Mouse (Mus musculus) intestine, embryonic 15.5 days (tissue): ENCODE data around the gene Rbm48. TPM values are rescaled to one million over a fixed set of nuclear protein-coding genes. Genes with fewer than 3 reads are reported as not detected.
"Not testable (repeated sequence)": the region's sequence is repeated elsewhere in the genome, so short reads cannot be mapped to it uniquely, and the experiment has no call there.

Experiments used
- ATAC-seq: fragments of 200-750 bp; cut with Nextera tagmentation; 2 replicates; pipeline ENCODE4 v1.8.0; 2017; ENCODE audit warnings: moderate TSS enrichment, moderate library complexity
- H3K27ac ChIP-seq: fragments of 300-500 bp; sonication (generic); 2 replicates; pipeline ENCODE4 v1.5.1; 2015; ENCODE audit warnings: mild to moderate bottlenecking, inconsistent platforms
- H3K27me3 ChIP-seq: fragments of 300-500 bp; sonication (generic); replicated peaks from 2 replicates; pipeline ENCODE4 v1.6.1; 2015; ENCODE audit warnings: inconsistent platforms
- H3K36me3 ChIP-seq: fragments of 300-500 bp; sonication (generic); 2 replicates; pipeline ENCODE4 v1.6.1; 2015; ENCODE audit warnings: inconsistent platforms
- H3K4me1 ChIP-seq: fragments of 300-500 bp; sonication (generic); replicated peaks from 2 replicates; pipeline ENCODE4 v1.6.1; 2015; ENCODE audit warnings: inconsistent platforms
- H3K4me2 ChIP-seq: fragments of 300-500 bp; sonication (generic); replicated peaks from 2 replicates; pipeline ENCODE4 v1.6.1; 2015; ENCODE audit warnings: mild to moderate bottlenecking, inconsistent platforms
- H3K4me3 ChIP-seq: fragments of 300-500 bp; sonication (generic); replicated peaks from 2 replicates; pipeline ENCODE4 v1.5.1; 2015; ENCODE audit warnings: inconsistent platforms
- H3K9ac ChIP-seq: fragments of 300-500 bp; sonication (generic); 2 replicates; pipeline ENCODE4 v1.6.1; 2015; ENCODE audit warnings: inconsistent platforms
- H3K9me3 ChIP-seq: fragments of 300-500 bp; sonication (generic); 2 replicates; pipeline ENCODE4 v1.6.1; 2016; ENCODE audit warnings: inconsistent platforms
- WGBS: fragments of 180-500 bp; shearing (Covaris S2); methylation state at CpG from one replicate; pipeline ENCODE4 v1.1.7; 2015; 5-methylcytosine and 5-hydroxymethylcytosine counted together
- polyA plus RNA-seq: library from polyadenylated mRNA; unstranded; fragments of >200 nt; fragmentation: Nextera tagmentation; extraction: Ambion mirVana; gene quantifications from 2 replicates; pipeline ENCODE4 v1.2.1, GENCODE M21; 2015

The Rbm48 gene
- 9.3 and 10.8 TPM in 2 replicates for polyA plus RNA-seq

DNA sequence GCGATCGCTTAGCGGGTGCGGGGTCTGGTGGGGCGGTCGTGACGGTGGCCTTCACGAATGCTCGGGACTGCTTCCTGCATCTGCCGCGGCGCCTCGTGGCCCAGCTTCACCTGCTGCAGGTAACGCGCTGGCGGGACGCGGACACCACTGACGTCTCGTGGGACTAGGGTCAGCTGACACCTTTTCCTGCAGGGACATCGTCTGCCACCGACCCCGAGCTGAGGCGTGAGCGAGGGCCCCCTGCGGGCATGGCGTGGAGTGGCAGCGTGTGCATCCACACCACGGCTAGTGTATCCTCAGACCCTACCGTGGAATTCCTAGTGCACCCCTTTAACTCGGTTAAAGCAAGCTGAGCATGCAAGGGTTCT, at the start of gene Rbm48:
Rbm48 (minus strand) TSS at position 187 of the 368 bp plus-strand sequence.
- peak; percentile 88 for ATAC-seq
- Histone ChIP-seq H3K27ac (peak within 1 kb of the TSS; percentile 72), H3K9me3 (no peaks in the 10 kb centered on the region), H3K36me3 (peaks cover 2% of the 10 kb centered on the region; the same call in 1 of the 2 replicates), H3K9ac (peak within 1 kb of the TSS; percentile 62), H3K4me1 (peaks cover 10% of the 10 kb centered on the region; the same call in 1 of the 2 replicates), H3K4me2 (peak within 1 kb of the TSS; percentile 71), H3K27me3 (no peaks in the 10 kb centered on the region), H3K4me3 (peak within 1 kb of the TSS; percentile 73)
- WGBS, result under 1% methylated on average over 31 of the region's 31 CpGs

DNA sequence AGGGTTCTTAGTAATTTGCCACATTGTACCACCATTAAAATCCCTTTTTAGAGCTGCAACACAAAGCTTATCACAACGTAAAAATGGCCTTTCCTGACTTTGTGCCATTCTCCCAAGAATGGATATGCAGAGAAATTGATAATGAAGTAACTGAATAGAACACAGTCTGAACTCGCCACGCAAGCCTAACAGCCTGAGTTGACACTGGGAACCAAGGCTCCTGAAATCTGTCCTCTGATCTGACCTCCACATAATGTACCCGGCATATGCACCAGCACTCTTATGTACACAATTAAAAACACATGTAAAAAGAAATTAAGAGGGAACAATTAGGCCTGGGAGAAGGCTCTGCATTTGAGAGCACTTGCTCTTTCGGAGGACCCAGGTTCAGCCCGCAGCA, 48.9 kb upstream of the Rbm48 start:
- Histone ChIP-seq H3K27ac (no peak overlapping the region), H3K9ac (no peak overlapping the region), H3K4me2 (peak overlapping the region; percentile 17), H3K27me3 (no peaks in the 10 kb centered on the region), H3K9me3 (no peaks in the 10 kb centered on the region), H3K4me3 (no peak overlapping the region), H3K36me3 (peaks cover 17% of the 10 kb centered on the region), H3K4me1 (no peaks in the 10 kb centered on the region; the same call in 1 of the 2 replicates)
- 89% methylated on average over 6 of the region's 6 CpGs for WGBS
- no peak for ATAC-seq

DNA sequence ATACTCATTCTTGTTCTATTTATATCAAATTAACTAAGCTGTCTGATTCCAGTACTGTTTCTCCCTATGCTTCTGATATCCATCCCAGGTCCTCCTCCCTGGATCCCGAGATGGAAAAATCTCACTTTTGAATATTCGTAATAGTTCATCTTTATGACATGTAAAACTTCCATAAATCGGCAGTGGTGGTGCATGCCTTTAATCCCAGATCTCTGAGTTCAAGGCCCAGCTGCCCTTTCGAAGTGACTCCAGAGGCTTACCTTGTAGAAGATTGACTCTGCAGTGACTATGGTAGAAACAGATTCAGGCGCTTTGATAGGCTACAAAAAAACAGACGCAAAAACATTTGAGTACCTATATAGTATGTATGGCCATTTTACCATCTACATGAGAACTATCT, 48.2 kb upstream of the Rbm48 start:
- Histone ChIP-seq H3K9me3 (no peaks in the 10 kb centered on the region), H3K27me3 (no peaks in the 10 kb centered on the region), H3K36me3 (peaks cover 17% of the 10 kb centered on the region), H3K4me2 (no peak overlapping the region), H3K9ac (no peak overlapping the region), H3K4me3 (no peak overlapping the region), H3K27ac (no peak overlapping the region), H3K4me1 (no peaks in the 10 kb centered on the region; the same call in 1 of the 2 replicates)
- WGBS, result 91% methylated on average over 6 of the region's 6 CpGs
- ATAC-seq, result no peak

DNA sequence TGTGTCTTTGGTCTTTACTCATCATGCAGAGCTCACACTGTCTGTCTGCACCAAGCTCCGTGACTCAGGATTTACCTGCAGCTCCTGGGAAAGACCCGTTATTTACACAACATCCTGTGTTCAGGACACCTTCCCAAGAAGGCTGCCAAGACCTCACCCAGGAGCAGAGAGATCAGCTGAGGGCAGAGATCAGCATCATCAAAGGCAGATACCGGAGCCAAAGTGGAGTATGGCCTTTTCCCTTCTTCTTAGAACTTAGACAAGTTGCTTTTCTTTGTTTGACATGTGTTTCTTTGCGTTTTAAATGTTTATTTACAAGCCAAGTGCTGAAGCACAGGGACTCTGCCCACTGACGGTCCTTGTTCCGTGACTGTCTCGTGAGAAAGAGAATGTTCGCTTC, 38.9 kb upstream of the Rbm48 start:
- Histone ChIP-seq H3K4me2 (no peak overlapping the region), H3K4me1 (no peaks in the 10 kb centered on the region), H3K27ac (no peak overlapping the region), H3K9ac (no peak overlapping the region), H3K4me3 (no peak overlapping the region), H3K36me3 (no peaks in the 10 kb centered on the region), H3K9me3 (no peaks in the 10 kb centered on the region), H3K27me3 (no peaks in the 10 kb centered on the region)
- no peak for ATAC-seq
- 78% methylated on average over 8 of the region's 8 CpGs for WGBS

DNA sequence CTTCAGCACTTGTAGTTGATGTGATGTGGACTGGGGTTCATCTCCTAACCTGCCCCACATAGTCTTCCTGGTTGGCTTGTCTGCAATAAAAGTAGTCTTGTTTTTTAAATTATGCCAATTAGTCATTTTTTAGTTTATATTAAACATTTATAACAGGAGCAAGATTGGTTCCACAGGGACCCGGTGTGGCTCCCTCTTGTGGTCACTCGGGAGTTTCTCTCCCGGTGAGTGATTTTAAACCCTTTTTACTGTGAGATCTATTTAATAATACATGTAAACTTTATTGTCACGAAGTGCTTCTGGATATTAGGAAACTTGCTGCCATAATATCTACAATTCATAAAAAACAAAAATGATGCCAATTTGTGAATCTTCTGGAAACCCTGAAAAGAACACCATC, 37.6 kb upstream of the Rbm48 start:
- H3K27ac ChIP-seq, result no peak overlapping the region
- no peak overlapping the region for H3K4me2 ChIP-seq
- H3K9me3 ChIP-seq, result no peaks in the 10 kb centered on the region
- H3K4me3 ChIP-seq, result no peak overlapping the region
- no peaks in the 10 kb centered on the region for H3K27me3 ChIP-seq
- no peak overlapping the region for H3K9ac ChIP-seq
- WGBS, result 76% methylated on average over 4 of the region's 4 CpGs
- ATAC-seq, result no peak
- H3K36me3 ChIP-seq, result no peaks in the 10 kb centered on the region
- H3K4me1 ChIP-seq, result no peaks in the 10 kb centered on the region

DNA sequence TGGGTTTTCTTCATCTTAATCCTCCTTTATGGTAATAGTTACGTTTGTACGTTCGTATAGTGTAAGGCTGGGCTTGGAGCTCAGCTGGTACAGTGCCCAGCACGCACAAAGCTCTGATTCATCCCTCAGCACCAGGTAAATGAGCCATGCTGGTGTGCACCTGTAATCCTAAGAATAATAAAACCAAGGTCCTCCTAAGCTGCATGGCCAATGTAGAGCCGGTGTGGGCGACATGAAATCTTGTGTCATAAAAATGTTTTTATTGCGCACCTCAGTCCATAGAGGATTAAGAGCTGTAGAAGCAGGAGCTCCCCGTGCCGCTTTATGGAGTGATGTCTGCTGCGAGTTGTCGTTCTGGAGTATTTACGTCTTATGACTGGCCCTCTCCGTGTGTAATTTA, 36.9 kb upstream of the Rbm48 start:
- Histone ChIP-seq H3K9ac (no peak overlapping the region), H3K4me1 (no peaks in the 10 kb centered on the region), H3K27me3 (no peaks in the 10 kb centered on the region), H3K9me3 (no peaks in the 10 kb centered on the region), H3K27ac (no peak overlapping the region), H3K4me3 (no peak overlapping the region), H3K36me3 (no peaks in the 10 kb centered on the region), H3K4me2 (no peak overlapping the region)
- WGBS, result 79% methylated on average over 13 of the region's 13 CpGs
- peak; percentile 65 for ATAC-seq

DNA sequence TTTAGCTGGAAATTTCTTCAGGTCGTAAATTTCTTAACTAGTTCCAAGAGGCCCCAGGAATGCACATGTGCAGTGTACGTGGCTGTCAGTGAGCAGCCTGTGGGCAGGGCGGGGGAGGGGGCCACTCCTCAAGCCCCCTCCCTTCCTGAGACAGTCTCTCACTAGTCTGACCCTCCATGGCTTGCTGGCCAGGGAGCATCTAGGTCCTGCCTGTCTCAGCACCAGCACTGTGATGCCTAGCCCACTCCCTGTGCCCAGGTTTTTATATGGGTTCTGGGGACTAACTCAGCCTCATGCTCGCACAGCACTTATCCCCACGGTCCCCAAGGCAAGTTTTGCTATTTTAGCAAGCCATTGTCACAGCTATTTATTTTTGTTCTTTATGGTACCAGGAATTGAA, 35.9 kb upstream of the Rbm48 start:
- Histone ChIP-seq H3K4me2 (no peak overlapping the region), H3K27ac (no peak overlapping the region), H3K4me3 (no peak overlapping the region), H3K9ac (no peak overlapping the region), H3K27me3 (no peaks in the 10 kb centered on the region), H3K4me1 (no peaks in the 10 kb centered on the region), H3K9me3 (no peaks in the 10 kb centered on the region), H3K36me3 (no peaks in the 10 kb centered on the region)
- no peak for ATAC-seq
- WGBS, result 79% methylated on average over 5 of the region's 5 CpGs

DNA sequence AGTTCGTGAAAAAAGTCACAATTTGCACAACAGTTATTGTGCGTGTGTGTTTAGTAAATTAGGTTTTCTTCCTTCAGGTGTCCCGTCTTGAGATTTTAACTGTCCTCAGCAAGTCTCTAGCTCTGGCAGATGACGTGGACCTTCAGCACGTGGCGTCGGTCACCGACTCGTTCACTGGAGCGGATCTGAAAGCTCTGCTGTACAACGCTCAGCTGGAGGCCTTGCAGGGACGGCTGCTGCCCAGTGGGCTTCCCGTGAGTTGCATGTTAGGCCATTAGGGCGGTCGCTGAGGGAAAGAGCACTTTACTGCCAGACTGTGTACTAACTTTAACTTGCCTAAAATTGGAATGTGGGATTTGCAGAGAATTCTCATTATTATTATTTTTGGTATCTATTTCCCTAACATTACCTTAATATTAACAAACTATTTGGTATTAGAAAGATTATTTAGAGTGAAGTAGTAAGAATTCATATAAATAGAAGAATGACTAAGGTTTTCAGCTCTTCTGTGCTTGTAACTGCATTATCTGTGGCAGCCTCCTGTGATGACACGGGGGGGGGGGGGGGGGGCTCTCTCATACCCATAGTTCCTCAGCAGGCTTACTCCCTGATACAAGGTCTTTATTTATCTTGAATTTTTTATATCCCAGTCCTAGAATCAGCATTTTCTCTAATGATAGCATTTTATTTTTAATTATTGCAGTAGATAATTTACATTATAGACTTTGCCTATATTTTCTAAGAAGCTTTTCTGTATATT, 35.3 kb upstream of the Rbm48 start:
- H3K36me3 ChIP-seq, result no peaks in the 10 kb centered on the region
- H3K4me1 ChIP-seq, result no peaks in the 10 kb centered on the region
- H3K4me3 ChIP-seq, result no peak overlapping the region
- ATAC-seq, result no peak
- H3K4me2 ChIP-seq, result no peak overlapping the region
- WGBS, result 83% methylated on average over 16 of the region's 16 CpGs
- no peaks in the 10 kb centered on the region for H3K27me3 ChIP-seq
- H3K9me3 ChIP-seq, result no peaks in the 10 kb centered on the region
- no peak overlapping the region for H3K27ac ChIP-seq
- no peak overlapping the region for H3K9ac ChIP-seq

DNA sequence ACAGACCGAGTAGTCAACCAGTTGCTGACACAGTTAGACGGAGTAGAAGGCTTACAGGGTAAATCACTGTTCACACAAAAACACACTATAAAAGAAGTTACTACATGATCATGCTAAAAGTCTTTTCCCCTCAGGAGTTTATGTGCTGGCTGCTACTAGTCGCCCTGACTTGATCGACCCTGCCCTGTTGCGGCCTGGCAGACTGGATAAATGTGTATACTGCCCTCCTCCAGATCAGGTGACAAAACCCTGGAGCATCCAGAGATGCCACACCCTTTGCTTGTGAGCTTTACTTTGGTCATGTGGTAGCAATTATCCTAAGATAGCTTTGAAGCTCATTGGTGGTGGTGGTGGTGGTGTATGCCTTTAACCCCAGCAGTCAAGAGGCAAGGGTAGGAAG, 33.7 kb upstream of the Rbm48 start:
- Histone ChIP-seq H3K4me3 (no peak overlapping the region), H3K4me2 (no peak overlapping the region), H3K27ac (no peak overlapping the region), H3K4me1 (no peaks in the 10 kb centered on the region), H3K36me3 (0 out of 2 replicates have a peak, but pooled peaks cover 2% of the 10 kb centered on the region), H3K27me3 (no peaks in the 10 kb centered on the region), H3K9me3 (no peaks in the 10 kb centered on the region), H3K9ac (no peak overlapping the region)
- 91% methylated on average over 5 of the region's 5 CpGs for WGBS
- 0 out of 2 replicates have a peak, but pooled peaks have one; percentile 51 for ATAC-seq

DNA sequence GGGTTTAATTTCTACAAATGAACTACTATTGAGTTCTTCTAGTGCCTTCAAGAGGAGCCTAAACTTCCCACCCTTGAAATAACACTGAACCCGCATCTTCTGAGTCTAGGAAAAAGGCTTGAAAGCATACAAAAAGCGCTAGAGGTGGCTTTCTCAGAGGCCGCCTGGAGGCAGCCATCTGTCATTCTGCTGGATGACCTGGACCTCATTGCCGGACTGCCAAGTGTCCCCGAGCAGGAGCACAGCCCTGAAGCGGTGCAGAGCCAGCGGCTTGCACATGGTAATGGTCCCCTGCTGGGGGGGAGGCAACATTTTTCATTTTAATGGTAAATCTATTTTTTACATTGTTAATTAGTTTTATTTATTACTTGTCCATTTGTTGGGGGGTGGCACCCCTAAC, 24.1 kb upstream of the Rbm48 start:
- 91% methylated on average over 7 of the region's 7 CpGs for WGBS
- Histone ChIP-seq H3K36me3 (peaks cover 9% of the 10 kb centered on the region; the same call in 1 of the 2 replicates), H3K27me3 (no peaks in the 10 kb centered on the region), H3K4me1 (no peaks in the 10 kb centered on the region), H3K9ac (no peak overlapping the region), H3K27ac (no peak overlapping the region), H3K4me2 (no peak overlapping the region), H3K4me3 (no peak overlapping the region), H3K9me3 (no peaks in the 10 kb centered on the region)
- ATAC-seq, result no peak

DNA sequence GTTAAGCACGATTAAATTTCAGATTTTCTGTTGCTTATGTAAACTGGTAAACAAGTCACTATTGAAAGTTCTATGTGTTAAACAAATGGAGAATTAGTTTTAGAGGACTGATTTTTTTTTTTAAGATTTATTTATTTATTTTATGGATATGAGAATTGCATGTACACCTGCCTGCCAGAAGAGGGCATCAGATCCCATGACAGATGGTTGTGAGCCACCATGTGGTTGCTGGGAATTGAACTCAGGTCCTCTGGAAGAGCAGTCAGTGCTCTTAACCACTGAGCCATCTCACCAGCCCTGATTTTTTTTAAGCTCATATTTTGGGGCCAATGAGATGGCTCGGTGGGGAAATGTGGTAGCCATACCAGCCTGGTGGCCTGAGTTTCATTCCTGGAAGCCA, 15.4 kb upstream of the Rbm48 start:
- H3K4me1 ChIP-seq, ATAC-seq: not testable (repeated sequence)
- 93% methylated on average over 2 of the region's 2 CpGs for WGBS

DNA sequence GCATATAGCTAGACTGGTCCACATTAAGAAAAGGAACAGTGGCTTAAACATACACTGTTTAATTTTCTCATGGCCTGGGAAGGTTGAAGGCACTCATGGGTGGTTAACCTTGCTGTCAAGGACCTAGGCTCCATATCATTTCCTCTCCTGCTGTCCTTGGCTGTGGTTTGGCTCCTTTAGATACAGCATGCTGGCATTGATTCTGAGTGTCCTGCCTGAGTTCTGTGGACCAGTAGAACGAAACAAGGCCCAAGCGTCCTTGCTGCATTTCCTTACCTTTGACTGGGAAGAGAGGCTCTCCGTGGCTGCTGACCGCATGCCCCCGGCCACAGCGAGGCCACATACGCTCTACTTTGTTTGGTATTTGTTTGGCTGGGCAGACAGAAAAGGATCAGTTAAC, 12.9 kb upstream of the Rbm48 start:
- Histone ChIP-seq H3K27me3 (no peaks in the 10 kb centered on the region), H3K4me1 (no peaks in the 10 kb centered on the region), H3K36me3 (peaks cover 15% of the 10 kb centered on the region), H3K27ac (no peak overlapping the region), H3K9me3 (no peaks in the 10 kb centered on the region), H3K4me3 (no peak overlapping the region), H3K9ac (no peak overlapping the region), H3K4me2 (no peak overlapping the region)
- WGBS, result 95% methylated on average over 7 of the region's 7 CpGs
- ATAC-seq, result no peak

More for the DNA sequence above, 15.4 kb upstream of the Rbm48 start:
- not testable (repeated sequence) for H3K27me3 ChIP-seq, H3K36me3 ChIP-seq, H3K9me3 ChIP-seq, H3K4me2 ChIP-seq, H3K9ac ChIP-seq, H3K27ac ChIP-seq, H3K4me3 ChIP-seq

DNA sequence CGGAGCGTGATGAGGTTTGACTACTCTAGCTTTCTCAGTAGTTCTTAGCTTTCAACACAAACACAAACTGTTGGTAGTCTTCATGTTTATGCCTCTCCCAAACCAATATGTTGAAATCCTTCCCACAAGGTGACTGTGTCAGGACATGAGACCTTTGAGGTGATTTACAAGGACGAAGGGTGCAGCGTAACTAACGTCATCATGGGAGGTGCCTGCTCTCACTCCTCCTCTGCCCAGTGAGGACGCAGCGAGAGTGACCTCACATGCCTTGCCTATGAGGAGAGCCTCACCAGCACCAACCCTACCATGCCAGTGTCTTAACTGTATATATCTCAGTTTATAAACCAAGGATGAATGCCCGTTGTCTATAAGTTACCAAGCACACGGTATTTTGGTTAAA, 10.7 kb upstream of the Rbm48 start:
- no peak overlapping the region for H3K4me2 ChIP-seq
- 93% methylated on average over 9 of the region's 9 CpGs for WGBS
- H3K27ac ChIP-seq, result no peak overlapping the region
- no peaks in the 10 kb centered on the region for H3K4me1 ChIP-seq
- no peak overlapping the region for H3K9ac ChIP-seq
- no peak for ATAC-seq
- peaks cover 12% of the 10 kb centered on the region; the same call in 1 of the 2 replicates for H3K36me3 ChIP-seq
- no peaks in the 10 kb centered on the region for H3K9me3 ChIP-seq
- no peak overlapping the region for H3K4me3 ChIP-seq
- no peaks in the 10 kb centered on the region for H3K27me3 ChIP-seq
